8 mouse cellular contexts compared by ENCODE assay signal in genomic region chr2:18028140-18029021, GRCm38 (mm10). TPM values are rescaled to one million over a fixed set of nuclear protein-coding genes. Genes with fewer than 3 reads are reported as not detected.
DNase-seq lines count a peak whose midpoint lies in the region; ATAC-seq and TF ChIP-seq lines count a peak whose summit lies in the region.

No protein-coding gene starts in this region.

- H3K27me3 ChIP-seq in heart, embryonic 13.5 days (replicated peaks) = no peaks in the 10 kb centered on the region
- H3K27me3 ChIP-seq in liver, embryonic 13.5 days = peaks cover 87% of the 10 kb centered on the region
- H3K27me3 ChIP-seq in neural tube, embryonic 11.5 days (ENCODE audit: control insufficient read depth, insufficient read depth, low read length) = no peaks in the 10 kb centered on the region
- no peaks in the 10 kb centered on the region for H3K27me3 ChIP-seq in stomach, postnatal 0 days (ENCODE audit: control insufficient read depth, insufficient read depth, low read length)

- H3K9me3 ChIP-seq in heart, embryonic 13.5 days = no peaks in the 10 kb centered on the region
- H3K9me3 ChIP-seq in liver, embryonic 13.5 days (replicated peaks) = no peaks in the 10 kb centered on the region
- no peaks in the 10 kb centered on the region for H3K9me3 ChIP-seq in neural tube, embryonic 11.5 days (ENCODE audit: control insufficient read depth, low read length)
- no peaks in the 10 kb centered on the region for H3K9me3 ChIP-seq in stomach, postnatal 0 days (ENCODE audit: control insufficient read depth, low read length)

- TF ChIP-seq EP300 in stomach, postnatal 0 days (optimal IDR thresholded peaks at IDR 0.05) = no peak

- no peak overlapping the region for H3K27ac ChIP-seq in bone marrow macrophage, adult 2 months (ENCODE audit: insufficient read depth, low read depth, low read length)
- peak overlapping the region; percentile 100 for H3K27ac ChIP-seq in heart, embryonic 13.5 days (replicated peaks)
- H3K27ac ChIP-seq in liver, embryonic 13.5 days = peak overlapping the region; percentile 86
- H3K27ac ChIP-seq in neural tube, embryonic 11.5 days (ENCODE audit: low read depth, low read length) = peak overlapping the region; percentile 99
- peak overlapping the region; percentile 97 for H3K27ac ChIP-seq in stomach, postnatal 0 days (replicated peaks)

- no peaks in the 10 kb centered on the region for H3K36me3 ChIP-seq in heart, embryonic 13.5 days
- no peaks in the 10 kb centered on the region for H3K36me3 ChIP-seq in liver, embryonic 13.5 days
- H3K36me3 ChIP-seq in neural tube, embryonic 11.5 days (ENCODE audit: control insufficient read depth, insufficient read depth, low read length) = no peaks in the 10 kb centered on the region
- no peaks in the 10 kb centered on the region for H3K36me3 ChIP-seq in stomach, postnatal 0 days (ENCODE audit: control insufficient read depth, insufficient read depth, low read length)

- peak overlapping the region; percentile 86 for H3K4me2 ChIP-seq in heart, embryonic 13.5 days
- H3K4me2 ChIP-seq in liver, embryonic 13.5 days = peak overlapping the region; percentile 87
- H3K4me2 ChIP-seq in neural tube, embryonic 11.5 days (ENCODE audit: low read depth) = peak overlapping the region; percentile 97
- peak overlapping the region; percentile 99 for H3K4me2 ChIP-seq in stomach, postnatal 0 days (replicated peaks; ENCODE audit: low read depth)

- TF ChIP-seq CTCF in bone marrow macrophage, adult 2 months (IDR thresholded peaks at IDR 0.05; ENCODE audit: low read depth, low read length) = no peak
- peak; percentile 11; the same call in 1 of the 2 replicates for TF ChIP-seq CTCF in stomach, postnatal 0 days (IDR thresholded peaks at IDR 0.05; ENCODE audit: low read depth)

- ATAC-seq in heart, embryonic 13.5 days (ENCODE audit: extremely low read depth, insufficient number of reproducible peaks, low FRiP score, low TSS enrichment) = peak; percentile 73
- peak; percentile 70 for ATAC-seq in liver, embryonic 13.5 days (ENCODE audit: low read depth)
- peak; percentile 57 for ATAC-seq in neural tube, embryonic 11.5 days (ENCODE audit: insufficient read depth, low FRiP score, low TSS enrichment)
- peak; percentile 87 for ATAC-seq in stomach, postnatal 0 days (ENCODE audit: low FRiP score, low TSS enrichment)

- peak overlapping the region; percentile 97 for H3K9ac ChIP-seq in heart, embryonic 13.5 days
- peak overlapping the region; percentile 66 for H3K9ac ChIP-seq in liver, embryonic 13.5 days
- H3K9ac ChIP-seq in neural tube, embryonic 11.5 days (ENCODE audit: low read length) = peak overlapping the region; percentile 94
- H3K9ac ChIP-seq in stomach, postnatal 0 days (ENCODE audit: low read length) = peak overlapping the region; percentile 81

- H3K4me1 ChIP-seq in bone marrow macrophage, adult 2 months (ENCODE audit: control insufficient read depth, insufficient read depth, low read length) = no peaks in the 10 kb centered on the region
- peaks cover 42% of the 10 kb centered on the region for H3K4me1 ChIP-seq in heart, embryonic 13.5 days
- H3K4me1 ChIP-seq in liver, embryonic 13.5 days (replicated peaks) = peaks cover 49% of the 10 kb centered on the region
- H3K4me1 ChIP-seq in neural tube, embryonic 11.5 days (ENCODE audit: control insufficient read depth, insufficient read depth, low read length) = peaks cover 22% of the 10 kb centered on the region
- H3K4me1 ChIP-seq in stomach, postnatal 0 days (replicated peaks; ENCODE audit: control insufficient read depth, insufficient read depth) = no peaks in the 10 kb centered on the region

- under 1% methylated on average over 61 of the region's 61 CpGs for WGBS in heart, embryonic 13.5 days
- WGBS in liver, embryonic 13.5 days (ENCODE audit: insufficient replicate concordance) = under 1% methylated on average over 61 of the region's 61 CpGs
- under 1% methylated on average over 61 of the region's 61 CpGs for WGBS in neural tube, embryonic 11.5 days
- under 1% methylated on average over 61 of the region's 61 CpGs for WGBS in stomach, postnatal 0 days

- H3K4me3 ChIP-seq in bone marrow macrophage, adult 2 months (ENCODE audit: insufficient read depth, low read length) = peak overlapping the region; percentile 72
- peak overlapping the region; percentile 83 for H3K4me3 ChIP-seq in heart, embryonic 13.5 days
- H3K4me3 ChIP-seq in liver, embryonic 13.5 days (replicated peaks) = peak overlapping the region; percentile 66
- peak overlapping the region; percentile 48 for H3K4me3 ChIP-seq in neural tube, embryonic 11.5 days (ENCODE audit: low read depth, low read length)
- peak overlapping the region; percentile 66 for H3K4me3 ChIP-seq in stomach, postnatal 0 days (ENCODE audit: low read depth, low read length)

- DNase-seq in B cell, adult 2 months = peak; percentile 62 to 70
- DNase-seq in fat pad, adult 2 months (ENCODE audit: extremely low read depth, low read depth, low spot score) = peak; percentile 51
- DNase-seq in kidney, postnatal 10 days = peak; percentile 98
- peak; percentile 52 for DNase-seq in liver, embryonic 13.5 days
- peak; percentile 86 for DNase-seq in neural tube, embryonic 11.5 days (ENCODE audit: low spot score)
- DNase-seq in stomach, postnatal 0 days (ENCODE audit: low spot score) = peak; percentile 96

- no peak for TF ChIP-seq POLR2A in bone marrow macrophage, adult 2 months (IDR thresholded peaks at IDR 0.05; ENCODE audit: borderline replicate concordance, low read depth, low read length)

RNA-seq across cellular contexts. Expression of gene A930004D18Rik, which starts 9.2 kb away (rescaled TPM):
- polyA plus RNA-seq in bone marrow macrophage, adult 2 months (2012; ENCODE audit: insufficient read depth, insufficient read length, missing spikeins) = not detected in 2 replicates
- polyA plus RNA-seq in heart, embryonic 13.5 days (2015; fragmentation: Nextera tagmentation; extraction: Ambion mirVana) = 11.3 and 12.0 TPM in 2 replicates
- polyA plus RNA-seq in liver, embryonic 13.5 days (2015; fragmentation: Nextera tagmentation; extraction: Ambion mirVana) = 1.2 and 1.6 TPM in 2 replicates
- 6.9 and 7.6 TPM in 2 replicates for polyA plus RNA-seq in neural tube, embryonic 11.5 days (2014; fragmentation: Nextera tagmentation; extraction: Ambion mirVana)
- 7.5 and 9.4 TPM in 2 replicates for polyA plus RNA-seq in stomach, postnatal 0 days (2015; fragmentation: Nextera tagmentation; extraction: Ambion mirVana)

RNA-seq across cellular contexts. Expression of gene Skida1, which starts 20.5 kb away (rescaled TPM):
- not detected in 2 replicates for polyA plus RNA-seq in bone marrow macrophage, adult 2 months (2012; ENCODE audit: insufficient read depth, insufficient read length, missing spikeins)
- polyA plus RNA-seq in heart, embryonic 13.5 days (2015; fragmentation: Nextera tagmentation; extraction: Ambion mirVana) = 5.5 and 6.6 TPM in 2 replicates
- polyA plus RNA-seq in liver, embryonic 13.5 days (2015; fragmentation: Nextera tagmentation; extraction: Ambion mirVana) = 0.47 and 0.95 TPM in 2 replicates
- polyA plus RNA-seq in neural tube, embryonic 11.5 days (2014; fragmentation: Nextera tagmentation; extraction: Ambion mirVana) = 12.0 and 15.5 TPM in 2 replicates
- polyA plus RNA-seq in stomach, postnatal 0 days (2015; fragmentation: Nextera tagmentation; extraction: Ambion mirVana) = 1.5 and 1.9 TPM in 2 replicates

RNA-seq across cellular contexts. Expression of gene Mllt10, which starts 26.7 kb away (rescaled TPM):
- 29.4 and 32.5 TPM in 2 replicates for polyA plus RNA-seq in bone marrow macrophage, adult 2 months (2012; ENCODE audit: insufficient read depth, insufficient read length, missing spikeins)
- 32.5 and 42.5 TPM in 2 replicates for polyA plus RNA-seq in heart, embryonic 13.5 days (2015; fragmentation: Nextera tagmentation; extraction: Ambion mirVana)
- 29.1 and 34.3 TPM in 2 replicates for polyA plus RNA-seq in liver, embryonic 13.5 days (2015; fragmentation: Nextera tagmentation; extraction: Ambion mirVana)
- polyA plus RNA-seq in neural tube, embryonic 11.5 days (2014; fragmentation: Nextera tagmentation; extraction: Ambion mirVana) = 39.4 and 42.6 TPM in 2 replicates
- 25.9 and 27.4 TPM in 2 replicates for polyA plus RNA-seq in stomach, postnatal 0 days (2015; fragmentation: Nextera tagmentation; extraction: Ambion mirVana)

RNA-seq across cellular contexts. Expression of gene H2al2a, which starts 31.6 kb away (rescaled TPM):
- not detected in 2 replicates for polyA plus RNA-seq in bone marrow macrophage, adult 2 months (2012; ENCODE audit: insufficient read depth, insufficient read length, missing spikeins)
- polyA plus RNA-seq in heart, embryonic 13.5 days (2015; fragmentation: Nextera tagmentation; extraction: Ambion mirVana) = not detected in 2 replicates
- not detected in 2 replicates for polyA plus RNA-seq in liver, embryonic 13.5 days (2015; fragmentation: Nextera tagmentation; extraction: Ambion mirVana)
- polyA plus RNA-seq in neural tube, embryonic 11.5 days (2014; fragmentation: Nextera tagmentation; extraction: Ambion mirVana) = not detected in 2 replicates
- polyA plus RNA-seq in stomach, postnatal 0 days (2015; fragmentation: Nextera tagmentation; extraction: Ambion mirVana) = not detected in 2 replicates
